Mouse (Mus musculus): ENCODE data around the gene Vmn1r215. TPM values are rescaled to one million over a fixed set of nuclear protein-coding genes. Genes with fewer than 3 reads are reported as not detected.
"Not testable (repeated sequence)": the region's sequence is repeated elsewhere in the genome, so short reads cannot be mapped to it uniquely, and the experiment has no call there.

Vmn1r215 gene
- not detected in 2 replicates for total RNA-seq (2021)
- long read RNA-seq, result 0 reads

- DNase-seq, result no peak
These were observed at the start of gene Vmn1r215 for GRCm38 (mm10) chr13:23067725-23068124. Gene Vmn1r215, plus strand, starts transcription at chr13:23068025.

GRCm38 (mm10) chr13:23018158-23018557 lies 49.7 kb upstream of the Vmn1r215 start:
- no peak for DNase-seq

- no peak for DNase-seq
These were observed 43.0 kb upstream of the Vmn1r215 start for GRCm38 (mm10) chr13:23024812-23025211.

- no peak for DNase-seq
These were observed 37.7 kb upstream of the Vmn1r215 start, which contains the start of gene Vmn1r214 for GRCm38 (mm10) chr13:23030118-23030517. Gene Vmn1r214, plus strand, starts transcription at chr13:23030418.

- DNase-seq, result no peak
These were observed 10.0 kb upstream of the Vmn1r215 start for GRCm38 (mm10) chr13:23057778-23058177.

GRCm38 (mm10) chr13:23069312-23069711 lies 1.5 kb downstream of the Vmn1r215 start:
- no peak for DNase-seq

GRCm38 (mm10) chr13:23094386-23094785 lies 26.6 kb downstream of the Vmn1r215 start:
- DNase-seq, result no peak

- DNase-seq, result not testable (repeated sequence)
These were observed 50.3 kb downstream of the Vmn1r215 start, which contains the start of gene Vmn1r217 for GRCm38 (mm10) chr13:23118126-23118525. Gene Vmn1r217, minus strand, starts transcription at chr13:23118226.

GRCm38 (mm10) chr13:23120611-23121010 lies 52.8 kb downstream of the Vmn1r215 start:
- no peak for DNase-seq

Other genes starting within 250 kb of the Vmn1r215 start
- gene Vmn1r210, start 236.7 kb upstream of the Vmn1r215 start, total RNA-seq (2021), result not detected in 2 replicates
- not detected in 2 replicates for gene Vmn1r211, start 210.5 kb upstream of the Vmn1r215 start, total RNA-seq (2021)
- not detected in 2 replicates for gene Vmn1r212, start 183.8 kb upstream of the Vmn1r215 start, total RNA-seq (2021)
- not detected in 2 replicates for gene Vmn1r213, start 60.4 kb upstream of the Vmn1r215 start, total RNA-seq (2021)
- not detected in 2 replicates for gene Vmn1r214, start 37.6 kb upstream of the Vmn1r215 start, total RNA-seq (2021)
- gene Vmn1r217, start 50.2 kb downstream of the Vmn1r215 start, total RNA-seq (2021), result not detected in 2 replicates
- not detected in 2 replicates for gene Vmn1r218, start 65.1 kb downstream of the Vmn1r215 start, total RNA-seq (2021)
- not detected in 2 replicates for gene Vmn1r219, start 91.3 kb downstream of the Vmn1r215 start, total RNA-seq (2021)
- gene Vmn1r220, start 120.0 kb downstream of the Vmn1r215 start, total RNA-seq (2021), result not detected in 2 replicates
- not detected in 2 replicates for gene Vmn1r221, start 146.1 kb downstream of the Vmn1r215 start, total RNA-seq (2021)
- not detected in 2 replicates for gene Vmn1r222, start 167.9 kb downstream of the Vmn1r215 start, total RNA-seq (2021)
- not detected in 2 replicates for gene Vmn1r223, start 179.1 kb downstream of the Vmn1r215 start, total RNA-seq (2021)

Measured in adrenal gland, postnatal 25 days (tissue).